Mouse (Mus musculus): Measurements from ENCODE around the gene St6galnac3.

Gene St6galnac3

GRCm38 (mm10) chr3:153353313-153354103, 371.5 kb downstream of the St6galnac3 start:
- DNase-seq (ENCODE audit: inconsistent ontology term) = no peak

- DNase-seq (ENCODE audit: inconsistent ontology term) = no peak
These were observed 375.0 kb downstream of the St6galnac3 start for GRCm38 (mm10) chr3:153349981-153350380.

GRCm38 (mm10) chr3:153348797-153349465, 376.0 kb downstream of the St6galnac3 start:
- DNase-seq (ENCODE audit: inconsistent ontology term) = no peak

GRCm38 (mm10) chr3:153344979-153345378, 380.0 kb downstream of the St6galnac3 start:
- DNase-seq (ENCODE audit: inconsistent ontology term) = no peak

GRCm38 (mm10) chr3:153339940-153340339, 385.0 kb downstream of the St6galnac3 start:
- no peak for DNase-seq (ENCODE audit: inconsistent ontology term)

GRCm38 (mm10) chr3:153339091-153339490, 385.9 kb downstream of the St6galnac3 start:
- DNase-seq (ENCODE audit: inconsistent ontology term) = no peak

GRCm38 (mm10) chr3:153337779-153338178, 387.2 kb downstream of the St6galnac3 start:
- DNase-seq (ENCODE audit: inconsistent ontology term) = no peak

- no peak for DNase-seq (ENCODE audit: inconsistent ontology term)
These were observed 387.8 kb downstream of the St6galnac3 start for GRCm38 (mm10) chr3:153337221-153337620.

GRCm38 (mm10) chr3:153334152-153334825, 390.7 kb downstream of the St6galnac3 start:
- DNase-seq (ENCODE audit: inconsistent ontology term) = peak; percentile 51

GRCm38 (mm10) chr3:153324307-153324706, 400.7 kb downstream of the St6galnac3 start:
- DNase-seq (ENCODE audit: inconsistent ontology term) = no peak

- DNase-seq (ENCODE audit: inconsistent ontology term) = no peak
These were observed 401.5 kb downstream of the St6galnac3 start for GRCm38 (mm10) chr3:153323446-153323845.

GRCm38 (mm10) chr3:153313583-153313982, 411.4 kb downstream of the St6galnac3 start:
- DNase-seq (ENCODE audit: inconsistent ontology term) = no peak

GRCm38 (mm10) chr3:153313167-153313566, 411.8 kb downstream of the St6galnac3 start:
- DNase-seq (ENCODE audit: inconsistent ontology term) = no peak

GRCm38 (mm10) chr3:153312006-153312405, 413.0 kb downstream of the St6galnac3 start:
- DNase-seq (ENCODE audit: inconsistent ontology term) = no peak

- DNase-seq (ENCODE audit: inconsistent ontology term) = no peak
These were observed 416.6 kb downstream of the St6galnac3 start for GRCm38 (mm10) chr3:153308379-153308778.

- DNase-seq (ENCODE audit: inconsistent ontology term) = no peak
These were observed 419.8 kb downstream of the St6galnac3 start for GRCm38 (mm10) chr3:153305153-153305552.

- no peak for DNase-seq (ENCODE audit: inconsistent ontology term)
These were observed 422.6 kb downstream of the St6galnac3 start for GRCm38 (mm10) chr3:153302376-153302775.

- DNase-seq (ENCODE audit: inconsistent ontology term) = peak; percentile 88
These were observed 428.5 kb downstream of the St6galnac3 start for GRCm38 (mm10) chr3:153296375-153297068.

GRCm38 (mm10) chr3:153292853-153293252, 432.1 kb downstream of the St6galnac3 start:
- no peak for DNase-seq (ENCODE audit: inconsistent ontology term)

GRCm38 (mm10) chr3:153292363-153292762, 432.6 kb downstream of the St6galnac3 start:
- no peak for DNase-seq (ENCODE audit: inconsistent ontology term)

- DNase-seq (ENCODE audit: inconsistent ontology term) = no peak
These were observed 433.4 kb downstream of the St6galnac3 start for GRCm38 (mm10) chr3:153291406-153292045.

Measured in Muller cell, postnatal 12 days (primary cell).